Mouse (Mus musculus) MEL (cell line): ENCODE data around the gene Cyp2u1. TPM values are rescaled to one million over a fixed set of nuclear protein-coding genes. Genes with fewer than 3 reads are reported as not detected.

Experiments used
- DNase-seq: peaks from one replicate; pipeline ENCODE4 v3.0.0; 2011; ENCODE audit warnings: low read depth, low spot score
- H3K27ac ChIP-seq: 2 replicates; pipeline ENCODE4 v1.5.1; 2012; ENCODE audit warnings: low read depth, mild to moderate bottlenecking, control low read depth, low read length, moderate library complexity; ENCODE audit not compliant: control insufficient read depth
- H3K27me3 ChIP-seq, 2 experiments: fragments of 150-350 bp in 1 of 2; sonication (generic) in 1 of 2; 2 replicates each; pipeline ENCODE4 v1.6.1; 2012; ENCODE audit warnings: low read length in 2 of 2, mild to moderate bottlenecking in 2 of 2, improper control_type of control experiment in 1 of 2, moderate library complexity in 1 of 2; ENCODE audit not compliant: insufficient read depth in 2 of 2, control insufficient read depth in 1 of 2
- H3K36me3 ChIP-seq, 2 experiments: 2 replicates each; pipeline ENCODE4 v1.6.1; 2012 to 2014; ENCODE audit warnings: low read length in 2 of 2, improper control_type of control experiment in 1 of 2, inconsistent platforms in 1 of 2, mild to moderate bottlenecking in 1 of 2; ENCODE audit not compliant: insufficient read depth in 2 of 2, control insufficient read depth in 1 of 2
- H3K4me1 ChIP-seq, 2 experiments: fragments of 150-350 bp in 1 of 2; sonication (generic) in 1 of 2; 2 replicates each; pipeline ENCODE4 v1.6.1; 2012; ENCODE audit warnings: low read length in 2 of 2, improper control_type of control experiment in 1 of 2, mild to moderate bottlenecking in 1 of 2; ENCODE audit not compliant: insufficient read depth in 2 of 2, control insufficient read depth in 1 of 2
- H3K4me3 ChIP-seq, 2 experiments: fragments of 150-350 bp in 1 of 2; sonication (generic) in 1 of 2; 2 replicates each; pipeline ENCODE4 v1.5.1; 2012; ENCODE audit warnings: low read depth in 2 of 2, low read length in 2 of 2, mild to moderate bottlenecking in 2 of 2, moderate library complexity in 2 of 2, control low read depth in 1 of 2, improper control_type of control experiment in 1 of 2; ENCODE audit not compliant: control insufficient read depth in 1 of 2, insufficient read depth in 1 of 2
- H3K79me2 ChIP-seq: 2 replicates; pipeline ENCODE4 v1.6.1; 2012; ENCODE audit warnings: mild to moderate bottlenecking, low read length, moderate library complexity; ENCODE audit not compliant: control insufficient read depth, poor library complexity, insufficient read depth
- H3K9ac ChIP-seq: 2 replicates; pipeline ENCODE4 v1.6.1; 2012; ENCODE audit warnings: low read depth, mild to moderate bottlenecking, control low read depth, low read length, moderate library complexity; ENCODE audit not compliant: control insufficient read depth, poor library complexity, severe bottlenecking
- H3K9me3 ChIP-seq: fragments of 150-350 bp; sonication (generic); replicated peaks from 2 replicates; pipeline ENCODE4 v1.6.1; 2012; ENCODE audit warnings: mild to moderate bottlenecking, low read length, improper control_type of control experiment, moderate library complexity; ENCODE audit not compliant: insufficient read depth
- BHLHE40 ChIP-seq: IDR thresholded peaks from 2 replicates; pipeline ENCODE4 v1.6.1; 2012; ENCODE audit warnings: low read depth, mild to moderate bottlenecking, inconsistent platforms, low read length, improper control_type of control experiment, borderline replicate concordance
- CHD1 ChIP-seq: IDR thresholded peaks from 2 replicates; pipeline ENCODE4 v1.6.1; 2012; ENCODE audit warnings: low read depth, mild to moderate bottlenecking, inconsistent platforms, low read length, improper control_type of control experiment
- CHD2 ChIP-seq: IDR thresholded peaks from 2 replicates; pipeline ENCODE4 v1.6.1; 2011; ENCODE audit warnings: low read length, improper control_type of control experiment
- ELF1 ChIP-seq: IDR thresholded peaks from 2 replicates; pipeline ENCODE4 v1.6.1; 2014; ENCODE audit warnings: low read depth, mild to moderate bottlenecking, inconsistent platforms, low read length, improper control_type of control experiment, moderate library complexity
- EP300 ChIP-seq, 2 experiments: IDR thresholded peaks; 2 replicates each; pipeline ENCODE4 v1.6.1; 2011; ENCODE audit warnings: improper control_type of control experiment in 2 of 2, low read length in 2 of 2, low read depth in 1 of 2, mild to moderate bottlenecking in 1 of 2
- GATA1 ChIP-seq: IDR thresholded peaks from 2 replicates; pipeline ENCODE4 v1.6.1; 2011; ENCODE audit warnings: low read depth, low read length, improper control_type of control experiment
- HCFC1 ChIP-seq: IDR thresholded peaks from 2 replicates; pipeline ENCODE4 v1.6.1; 2012; ENCODE audit warnings: low read depth, mild to moderate bottlenecking, inconsistent platforms, low read length, improper control_type of control experiment, moderate library complexity
- JUND ChIP-seq: IDR thresholded peaks from 2 replicates; pipeline ENCODE4 v1.6.1; 2011; ENCODE audit warnings: low read depth, mild to moderate bottlenecking, improper control_type of control experiment, low read length
- KAT2A ChIP-seq: conservative IDR thresholded peaks from 2 replicates; pipeline ENCODE4 v1.6.1; 2012; ENCODE audit warnings: low read depth, low read length, improper control_type of control experiment, inconsistent platforms
- MAFK ChIP-seq: IDR thresholded peaks from 2 replicates; pipeline ENCODE4 v1.6.1; 2011; ENCODE audit warnings: low read depth, mild to moderate bottlenecking, low read length, improper control_type of control experiment, borderline replicate concordance
- MAX ChIP-seq: IDR thresholded peaks from 2 replicates; pipeline ENCODE4 v1.6.1; 2011; ENCODE audit warnings: low read length, improper control_type of control experiment
- MAZ ChIP-seq: IDR thresholded peaks from 2 replicates; pipeline ENCODE4 v1.6.1; 2012; ENCODE audit warnings: low read depth, mild to moderate bottlenecking, inconsistent platforms, low read length, improper control_type of control experiment
- MEF2A ChIP-seq: IDR thresholded peaks from 2 replicates; pipeline ENCODE4 v1.6.1; 2014; ENCODE audit warnings: low read depth, mild to moderate bottlenecking, inconsistent platforms, low read length, improper control_type of control experiment; ENCODE audit not compliant: poor library complexity, insufficient replicate concordance, severe bottlenecking; ENCODE audit errors: extremely low read depth
- MYB ChIP-seq: IDR thresholded peaks from 2 replicates; pipeline ENCODE4 v1.6.1; 2011; ENCODE audit warnings: mild to moderate bottlenecking, low read depth, low read length, improper control_type of control experiment
- MYC ChIP-seq: IDR thresholded peaks from 2 replicates; pipeline ENCODE4 v1.6.1; 2011; ENCODE audit warnings: low read depth, mild to moderate bottlenecking, low read length, improper control_type of control experiment, moderate library complexity
- NELFE ChIP-seq: IDR thresholded peaks from 2 replicates; pipeline ENCODE4 v1.6.1; 2011; ENCODE audit warnings: low read depth, low read length, improper control_type of control experiment
- NRF1 ChIP-seq: IDR thresholded peaks from 2 replicates; pipeline ENCODE4 v1.6.1; 2014; ENCODE audit warnings: low read depth, mild to moderate bottlenecking, inconsistent platforms, low read length, improper control_type of control experiment, moderate library complexity; ENCODE audit not compliant: poor library complexity, insufficient read depth, severe bottlenecking
- POLR2A ChIP-seq, 2 experiments: IDR thresholded peaks; 2 replicates each; pipeline ENCODE4 v1.6.1; 2011 to 2012; ENCODE audit warnings: low read length in 2 of 2, mild to moderate bottlenecking in 2 of 2, control low read depth in 1 of 2, improper control_type of control experiment in 1 of 2, low read depth in 1 of 2, moderate library complexity in 1 of 2; ENCODE audit not compliant: control insufficient read depth in 1 of 2, insufficient read depth in 1 of 2, poor library complexity in 1 of 2
- POLR2AphosphoS5 ChIP-seq: IDR thresholded peaks from 2 replicates; pipeline ENCODE4 v1.6.1; 2012; ENCODE audit warnings: low read depth, borderline replicate concordance, mild to moderate bottlenecking, inconsistent platforms, low read length, moderate library complexity, mixed read lengths
- RAD21 ChIP-seq: IDR thresholded peaks from 2 replicates; pipeline ENCODE4 v1.6.1; 2011; ENCODE audit warnings: mild to moderate bottlenecking, low read depth, low read length, improper control_type of control experiment
- RCOR1 ChIP-seq: IDR thresholded peaks from 2 replicates; pipeline ENCODE4 v1.6.1; 2012; ENCODE audit warnings: low read depth, mild to moderate bottlenecking, inconsistent platforms, low read length, improper control_type of control experiment
- SIN3A ChIP-seq: IDR thresholded peaks from 2 replicates; pipeline ENCODE4 v1.6.1; 2012; ENCODE audit warnings: low read length, improper control_type of control experiment, inconsistent platforms
- SMC3 ChIP-seq: IDR thresholded peaks from 2 replicates; pipeline ENCODE4 v1.6.1; 2011; ENCODE audit warnings: low read depth, low read length, improper control_type of control experiment
- TBP ChIP-seq: IDR thresholded peaks from 2 replicates; pipeline ENCODE4 v1.8.0; 2011; ENCODE audit warnings: low read depth, low read length, improper control_type of control experiment
- UBTF ChIP-seq: IDR thresholded peaks from 2 replicates; pipeline ENCODE4 v1.6.1; 2012; ENCODE audit warnings: low read depth, mild to moderate bottlenecking, inconsistent platforms, low read length, improper control_type of control experiment, moderate library complexity, borderline replicate concordance; ENCODE audit not compliant: insufficient read depth
- ZKSCAN1 ChIP-seq: IDR thresholded peaks from 2 replicates; pipeline ENCODE4 v1.6.1; 2012; ENCODE audit warnings: low read depth, mild to moderate bottlenecking, inconsistent platforms, low read length, improper control_type of control experiment, moderate library complexity
- ZMIZ1 ChIP-seq: IDR thresholded peaks from 2 replicates; pipeline ENCODE4 v1.6.1; 2012; ENCODE audit warnings: low read depth, mild to moderate bottlenecking, inconsistent platforms, low read length, improper control_type of control experiment, moderate library complexity
- ZNF384 ChIP-seq: IDR thresholded peaks from 2 replicates; pipeline ENCODE4 v1.6.1; 2012; ENCODE audit warnings: low read depth, mild to moderate bottlenecking, inconsistent platforms, low read length, improper control_type of control experiment
- polyA plus RNA-seq, 2 experiments: library from polyadenylated mRNA; stranded (reverse) in 1 of 2; unstranded in 1 of 2; fragments of >175 nt in 1 of 2; fragments of >200 nt in 1 of 2; gene quantifications; 2 replicates each; pipeline versions ENCODE4 v1.2.1 to v1.2.4; 2012; ENCODE audit warnings: low replicate concordance in 2 of 2, low read depth in 1 of 2; ENCODE audit not compliant: insufficient read length in 2 of 2, insufficient read depth in 1 of 2, missing spikeins in 1 of 2
- total RNA-seq: library from RNA; depleted of rRNA; stranded (reverse); fragments of 300-350 nt; gene quantifications from 2 replicates; pipeline ENCODE4 v1.2.3, GENCODE M21; 2012

Cyp2u1 gene
- total and polyA plus RNA-seq, 3 experiments, result 3.6 to 4.5 TPM; not detected in 1

DNA sequence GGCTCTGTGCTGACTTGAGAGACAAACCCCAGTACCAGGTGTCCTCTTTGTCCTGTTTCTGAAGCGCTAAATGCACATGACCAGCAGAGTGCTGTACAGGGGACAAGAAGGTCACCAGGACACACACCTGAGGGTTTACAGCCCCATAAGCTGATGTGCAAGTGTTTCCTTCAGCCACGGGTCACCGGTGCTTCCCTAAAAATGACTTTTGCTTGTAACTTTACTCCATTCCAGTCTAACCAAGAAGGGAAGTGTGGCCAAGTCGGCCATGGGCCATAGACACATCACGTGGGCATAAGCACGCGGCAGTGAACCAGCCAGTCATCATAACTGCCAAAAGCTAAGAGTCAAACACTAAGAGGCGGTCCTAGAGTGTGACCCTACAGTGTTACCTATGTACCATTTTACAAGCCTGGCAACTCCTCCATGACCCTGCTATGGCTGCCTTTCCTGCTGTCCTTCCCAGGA, 56.4 kb downstream of the Cyp2u1 start:
- Histone ChIP-seq H3K9ac (no peak overlapping the region), H3K27ac (no peak overlapping the region), H3K4me1 (no peaks in the 10 kb centered on the region), H3K4me3 (no peak overlapping the region), H3K79me2 (no peaks in the 10 kb centered on the region), H3K9me3 (no peaks in the 10 kb centered on the region), H3K27me3 (no peaks in the 10 kb centered on the region), H3K36me3 (no peaks in the 10 kb centered on the region)
- no peak for TF ChIP-seq MEF2A
- no peak for TF ChIP-seq ZMIZ1
- TF ChIP-seq SIN3A, result no peak
- TF ChIP-seq ZKSCAN1, result no peak
- TF ChIP-seq EP300 (IDR thresholded peaks at IDR 0.05; ENCODE audit: low read depth in 1 of 2, low read length in 2 of 2), result no peak
- TF ChIP-seq MAFK, result no peak
- no peak for TF ChIP-seq MYC
- no peak for TF ChIP-seq POLR2A (IDR thresholded peaks at IDR 0.05; ENCODE audit: control insufficient read depth in 1 of 2, insufficient read depth in 1 of 2, low read depth in 1 of 2, low read length in 2 of 2, poor library complexity in 1 of 2)
- TF ChIP-seq MAZ, result no peak
- no peak for TF ChIP-seq POLR2AphosphoS5
- no peak for TF ChIP-seq RAD21
- DNase-seq, result no peak

DNA sequence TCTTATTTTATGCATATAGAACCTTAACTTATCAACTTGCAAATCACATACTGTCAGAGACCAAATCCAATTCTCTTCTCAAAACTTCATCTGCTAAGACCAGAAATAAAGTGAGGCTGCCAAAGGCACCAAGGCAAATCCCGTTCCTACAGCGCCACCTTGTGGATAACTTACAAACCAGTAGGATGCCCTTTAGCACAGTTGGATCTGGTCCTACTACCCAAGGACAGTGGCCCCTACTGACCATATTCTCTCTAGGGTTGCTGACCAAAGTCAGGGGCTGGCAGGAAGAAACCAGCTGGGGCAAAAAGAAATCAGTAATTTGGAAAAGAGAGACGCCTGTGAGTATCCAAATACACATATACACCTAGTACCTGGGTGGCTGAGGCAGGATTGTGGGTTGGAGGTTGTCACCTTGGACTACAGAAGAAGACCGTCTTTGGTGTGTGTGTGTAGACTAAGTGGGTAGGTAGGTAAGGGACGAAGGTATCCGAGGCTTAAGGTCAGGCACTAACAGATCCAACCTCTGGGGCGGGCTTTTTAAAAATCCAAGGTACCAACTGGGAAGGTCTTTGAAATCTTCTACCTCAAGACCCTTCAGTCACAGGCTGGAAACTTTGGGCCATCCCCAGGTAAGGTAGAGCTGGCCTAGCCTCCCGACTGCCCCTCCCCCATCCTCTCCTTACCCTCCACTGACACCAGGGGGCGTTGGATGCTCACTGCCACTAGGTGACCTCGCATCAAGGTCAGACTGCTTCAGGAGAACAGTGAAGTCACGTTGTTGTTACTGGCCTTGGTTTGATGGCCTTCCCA, 57.1 kb downstream of the Cyp2u1 start:
- peak; percentile 71 for DNase-seq
- no peaks in the 10 kb centered on the region for H3K79me2 ChIP-seq
- no peak for TF ChIP-seq MYB
- no peak for TF ChIP-seq EP300 (IDR thresholded peaks at IDR 0.05; ENCODE audit: low read depth in 1 of 2, low read length in 2 of 2)
- no peak for TF ChIP-seq UBTF
- TF ChIP-seq NELFE, result no peak
- no peak for TF ChIP-seq MYC
- peak; percentile 54; the same call in 1 of the 2 replicates for TF ChIP-seq BHLHE40
- TF ChIP-seq MEF2A, result no peak
- no peak for TF ChIP-seq MAX
- TF ChIP-seq TBP, result no peak
- no peak for TF ChIP-seq SIN3A
- TF ChIP-seq CHD1, result no peak
- TF ChIP-seq MAZ, result no peak
- no peak for TF ChIP-seq GATA1
- no peak for TF ChIP-seq POLR2AphosphoS5
- TF ChIP-seq SMC3, result peak; percentile 57
- no peak for TF ChIP-seq ZMIZ1
- TF ChIP-seq RAD21, result peak; percentile 69
- no peak for TF ChIP-seq RCOR1
- no peak for TF ChIP-seq KAT2A
- TF ChIP-seq CHD2, result peak; percentile 75
- TF ChIP-seq POLR2A (IDR thresholded peaks at IDR 0.05; ENCODE audit: control insufficient read depth in 1 of 2, insufficient read depth in 1 of 2, low read depth in 1 of 2, low read length in 2 of 2, poor library complexity in 1 of 2), result no peak
- TF ChIP-seq HCFC1, result no peak
- no peak for TF ChIP-seq MAFK
- TF ChIP-seq NRF1, result no peak
- no peak for TF ChIP-seq ZNF384
- 0 out of 2 replicates have a peak, but pooled peaks have one; percentile 21 for TF ChIP-seq ELF1
- TF ChIP-seq JUND, result no peak

More for the DNA sequence above, 57.1 kb downstream of the Cyp2u1 start:
- Histone ChIP-seq H3K36me3 (no peaks in the 10 kb centered on the region), H3K27ac (no peak overlapping the region), H3K27me3 (no peaks in the 10 kb centered on the region), H3K9me3 (no peaks in the 10 kb centered on the region), H3K4me3 (no peak overlapping the region), H3K4me1 (no peaks in the 10 kb centered on the region), H3K9ac (no peak overlapping the region)
